Mouse (Mus musculus): ENCODE results near the gene Cyp2d22. TPM values are rescaled to one million over a fixed set of nuclear protein-coding genes. Genes with fewer than 3 reads are reported as not detected.

Gene Cyp2d22
- polyA plus RNA-seq (2014; fragmentation: Illumina TruSeq; extraction: RNeasy Lipid Tissue Mini Kit (QIAGEN cat#74804); ENCODE audit: low read depth, low replicate concordance): 11.7 TPM

GRCm38 (mm10) chr15:82379871-82380713, at the start of gene Cyp2d22:
Cyp2d22 (minus strand) TSS chr15:82380260.

GRCm38 (mm10) chr15:82406981-82407380, 26.9 kb upstream of the Cyp2d22 start, which contains the start of gene Cyp2d10:
Cyp2d10 (minus strand) TSS chr15:82407195.

GRCm38 (mm10) chr15:82393922-82394321, 13.9 kb upstream of the Cyp2d22 start, which contains the start of gene Cyp2d11:
Cyp2d11 (minus strand) TSS chr15:82394022.

GRCm38 (mm10) chr15:82354126-82354945, 25.7 kb downstream of the Cyp2d22 start, which contains the start of gene Ndufa6:
Ndufa6 (minus strand) TSS chr15:82354322.

GRCm38 (mm10) chr15:82338593-82339112, 41.4 kb downstream of the Cyp2d22 start, which contains the start of the genes Naga, Pheta2 and Smdt1:
Naga (minus strand) TSS chr15:82338925.
Pheta2 (plus strand) TSS chr15:82338942.
Smdt1 (plus strand) TSS chr15:82338959.

Other genes starting within 250 kb of the Cyp2d22 start
- gene Srebf2, start 233.1 kb downstream of the Cyp2d22 start, polyA plus RNA-seq (2014; fragmentation: Illumina TruSeq; extraction: RNeasy Lipid Tissue Mini Kit (QIAGEN cat#74804); ENCODE audit: low read depth, low replicate concordance): 19.9 TPM
- not detected for gene Shisa8, start 167.4 kb downstream of the Cyp2d22 start, polyA plus RNA-seq (2014; fragmentation: Illumina TruSeq; extraction: RNeasy Lipid Tissue Mini Kit (QIAGEN cat#74804); ENCODE audit: low read depth, low replicate concordance)
- 3.3 TPM for gene Tnfrsf13c, start 155.9 kb downstream of the Cyp2d22 start, polyA plus RNA-seq (2014; fragmentation: Illumina TruSeq; extraction: RNeasy Lipid Tissue Mini Kit (QIAGEN cat#74804); ENCODE audit: low read depth, low replicate concordance)
- not detected for gene Cenpm, start 135.5 kb downstream of the Cyp2d22 start, polyA plus RNA-seq (2014; fragmentation: Illumina TruSeq; extraction: RNeasy Lipid Tissue Mini Kit (QIAGEN cat#74804); ENCODE audit: low read depth, low replicate concordance)
- not detected for gene 1500009C09Rik, start 127.9 kb downstream of the Cyp2d22 start, polyA plus RNA-seq (2014; fragmentation: Illumina TruSeq; extraction: RNeasy Lipid Tissue Mini Kit (QIAGEN cat#74804); ENCODE audit: low read depth, low replicate concordance)
- 1.4 TPM for gene Sept3, start 105.4 kb downstream of the Cyp2d22 start, polyA plus RNA-seq (2014; fragmentation: Illumina TruSeq; extraction: RNeasy Lipid Tissue Mini Kit (QIAGEN cat#74804); ENCODE audit: low read depth, low replicate concordance)
- not detected for gene Wbp2nl, start 81.3 kb downstream of the Cyp2d22 start, polyA plus RNA-seq (2014; fragmentation: Illumina TruSeq; extraction: RNeasy Lipid Tissue Mini Kit (QIAGEN cat#74804); ENCODE audit: low read depth, low replicate concordance)
- 40.5 TPM for gene Naga, start 41.3 kb downstream of the Cyp2d22 start, polyA plus RNA-seq (2014; fragmentation: Illumina TruSeq; extraction: RNeasy Lipid Tissue Mini Kit (QIAGEN cat#74804); ENCODE audit: low read depth, low replicate concordance)
- 0.76 TPM for gene Pheta2, start 41.3 kb downstream of the Cyp2d22 start, polyA plus RNA-seq (2014; fragmentation: Illumina TruSeq; extraction: RNeasy Lipid Tissue Mini Kit (QIAGEN cat#74804); ENCODE audit: low read depth, low replicate concordance)
- 58.1 TPM for gene Smdt1, start 41.3 kb downstream of the Cyp2d22 start, polyA plus RNA-seq (2014; fragmentation: Illumina TruSeq; extraction: RNeasy Lipid Tissue Mini Kit (QIAGEN cat#74804); ENCODE audit: low read depth, low replicate concordance)
- 482 TPM for gene Ndufa6, start 25.9 kb downstream of the Cyp2d22 start, polyA plus RNA-seq (2014; fragmentation: Illumina TruSeq; extraction: RNeasy Lipid Tissue Mini Kit (QIAGEN cat#74804); ENCODE audit: low read depth, low replicate concordance)
- not detected for gene Cyp2d11, start 13.8 kb upstream of the Cyp2d22 start, polyA plus RNA-seq (2014; fragmentation: Illumina TruSeq; extraction: RNeasy Lipid Tissue Mini Kit (QIAGEN cat#74804); ENCODE audit: low read depth, low replicate concordance)
- 9.0 TPM for gene Cyp2d10, start 26.9 kb upstream of the Cyp2d22 start, polyA plus RNA-seq (2014; fragmentation: Illumina TruSeq; extraction: RNeasy Lipid Tissue Mini Kit (QIAGEN cat#74804); ENCODE audit: low read depth, low replicate concordance)
- gene Cyp2d9, start 53.2 kb upstream of the Cyp2d22 start, polyA plus RNA-seq (2014; fragmentation: Illumina TruSeq; extraction: RNeasy Lipid Tissue Mini Kit (QIAGEN cat#74804); ENCODE audit: low read depth, low replicate concordance): 11.7 TPM
- gene Cyp2d12, start 174.8 kb upstream of the Cyp2d22 start, polyA plus RNA-seq (2014; fragmentation: Illumina TruSeq; extraction: RNeasy Lipid Tissue Mini Kit (QIAGEN cat#74804); ENCODE audit: low read depth, low replicate concordance): 40.2 TPM
- gene Cyp2d34, start 240.7 kb upstream of the Cyp2d22 start, polyA plus RNA-seq (2014; fragmentation: Illumina TruSeq; extraction: RNeasy Lipid Tissue Mini Kit (QIAGEN cat#74804); ENCODE audit: low read depth, low replicate concordance): 133 TPM